Mouse (Mus musculus): ENCODE measurements around the gene Rfx5.

Gene Rfx5

GRCm38 (mm10) chr3:95003273-95003672 is 49.4 kb downstream of the Rfx5 start:
- no peak for DNase-seq

- DNase-seq = no peak
These were observed 51.8 kb downstream of the Rfx5 start for GRCm38 (mm10) chr3:95005651-95006050.

GRCm38 (mm10) chr3:95007706-95008105 is 53.8 kb downstream of the Rfx5 start:
- DNase-seq = no peak

GRCm38 (mm10) chr3:95010396-95010795 is 56.5 kb downstream of the Rfx5 start:
- DNase-seq = no peak

Measured in thymus, postnatal 25 days (tissue).